Mouse (Mus musculus) adrenal gland, postnatal 14 days (tissue): ENCODE data around the gene Gm15130. TPM values are rescaled to one million over a fixed set of nuclear protein-coding genes. Genes with fewer than 3 reads are reported as not detected.

Source experiments
- DNase-seq: peaks from one replicate; pipeline ENCODE4 v3.0.0; 2021; ENCODE audit warnings: mixed read lengths
- long read RNA-seq, 2 experiments: library from polyadenylated mRNA; stranded (forward); transcript quantifications; one replicate each; pipeline ENCODE4 v2.0.0; 2021
- total RNA-seq: library from RNA; stranded (reverse); gene quantifications from 2 replicates; pipeline ENCODE4 v1.2.3, GENCODE M21; 2021

Gm15130 gene
- total RNA-seq: not detected in 2 replicates
- long read RNA-seq, experiment 1: 0 reads
- long read RNA-seq, experiment 2: 0 reads

DNA sequence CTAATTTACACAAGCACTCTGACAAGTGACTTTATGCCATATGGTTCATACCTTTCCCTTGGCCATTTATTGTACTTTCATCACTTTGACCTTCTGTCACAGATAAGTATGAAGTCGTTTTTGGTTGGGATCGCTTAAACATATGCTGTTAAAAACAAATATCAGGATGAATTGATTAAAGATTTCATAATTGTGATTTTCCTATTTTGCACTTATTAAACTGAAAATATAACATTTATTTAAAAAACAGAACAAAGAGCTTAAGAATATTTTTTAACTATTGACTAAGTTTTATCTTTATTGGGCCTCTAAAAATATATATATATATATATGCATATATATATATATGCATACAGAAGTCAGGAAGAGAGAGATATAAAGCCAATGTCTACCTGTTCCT is at the start of gene Gm15130:
Gene Gm15130 (minus strand): TSS at position 101 of the 400 bp plus-strand sequence.
- no peak for DNase-seq

DNA sequence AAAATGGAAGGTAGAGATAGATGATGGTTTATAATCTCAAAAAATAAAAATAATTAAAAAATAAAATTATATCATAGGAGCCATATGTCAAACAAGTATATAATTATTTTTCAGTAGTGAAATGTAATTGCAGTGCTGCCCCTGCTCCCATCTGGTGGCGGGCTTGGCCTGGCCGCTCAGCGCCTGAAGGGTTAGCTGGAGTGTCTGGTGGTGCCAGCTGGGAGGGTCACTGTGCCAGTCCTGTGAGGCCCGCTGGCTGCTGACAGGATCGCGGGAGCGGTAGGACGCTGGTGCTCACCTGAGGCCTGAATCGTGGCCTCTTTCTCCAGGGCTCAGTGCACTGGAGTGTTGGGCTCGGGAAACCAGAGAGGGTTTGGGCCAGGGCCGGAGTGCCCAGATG is 29.3 kb upstream of the Gm15130 start:
- DNase-seq: no peak

- DNase-seq: no peak
These were observed 17.0 kb downstream of the Gm15130 start for GRCm38 (mm10) chr2:111135739-111136138.

DNA sequence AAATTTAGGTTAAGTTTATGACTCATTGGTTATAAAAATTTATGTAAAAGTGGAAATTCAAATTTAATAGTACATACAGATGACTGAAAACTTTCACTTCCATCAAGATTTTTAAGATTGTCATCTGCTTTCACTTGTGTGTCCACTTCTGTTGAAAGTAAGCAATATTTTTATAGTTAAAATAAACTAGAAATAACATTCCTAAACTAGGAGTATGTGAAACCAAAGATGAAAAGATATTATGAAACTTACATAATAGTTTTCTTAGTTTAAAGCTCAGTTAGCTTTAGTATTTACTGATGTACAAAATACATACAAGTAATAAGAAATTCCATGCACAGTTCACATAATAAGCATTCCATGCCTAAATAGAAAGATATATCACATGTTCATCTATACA is 46.9 kb downstream of the Gm15130 start, which contains the start of gene Gm13941:
Gene Gm13941 (minus strand): TSS at position 101 of the 400 bp plus-strand sequence.
- no peak for DNase-seq

Other genes with a start within 250 kb of the Gm15130 start
- gene Ano3, start 202.0 kb downstream of the Gm15130 start, total RNA-seq: 0.33 and 0.49 TPM in 2 replicates
- gene Gm13941, start 47.0 kb downstream of the Gm15130 start, total RNA-seq: not detected in 2 replicates
- gene 4930430A15Rik, start 76.7 kb upstream of the Gm15130 start, total RNA-seq: not detected in 2 replicates
- gene Olfr1275, start 82.3 kb upstream of the Gm15130 start, total RNA-seq: not detected in 2 replicates
- gene Olfr1276, start 101.6 kb upstream of the Gm15130 start, total RNA-seq: not detected in 2 replicates
- not detected in 2 replicates for gene Olfr1277, start 121.2 kb upstream of the Gm15130 start, total RNA-seq
- not detected in 2 replicates for gene Olfr1278, start 137.2 kb upstream of the Gm15130 start, total RNA-seq
- not detected in 2 replicates for gene Olfr1279, start 147.7 kb upstream of the Gm15130 start, total RNA-seq
- not detected in 2 replicates for gene Olfr1280, start 161.1 kb upstream of the Gm15130 start, total RNA-seq
- not detected in 2 replicates for gene Olfr1281, start 173.6 kb upstream of the Gm15130 start, total RNA-seq
- not detected in 2 replicates for gene Olfr1282, start 183.1 kb upstream of the Gm15130 start, total RNA-seq
- gene Olfr1283, start 213.9 kb upstream of the Gm15130 start, total RNA-seq: not detected in 2 replicates
- gene Olfr1284, start 222.6 kb upstream of the Gm15130 start, total RNA-seq: not detected in 2 replicates